In the genomic region with DNA sequence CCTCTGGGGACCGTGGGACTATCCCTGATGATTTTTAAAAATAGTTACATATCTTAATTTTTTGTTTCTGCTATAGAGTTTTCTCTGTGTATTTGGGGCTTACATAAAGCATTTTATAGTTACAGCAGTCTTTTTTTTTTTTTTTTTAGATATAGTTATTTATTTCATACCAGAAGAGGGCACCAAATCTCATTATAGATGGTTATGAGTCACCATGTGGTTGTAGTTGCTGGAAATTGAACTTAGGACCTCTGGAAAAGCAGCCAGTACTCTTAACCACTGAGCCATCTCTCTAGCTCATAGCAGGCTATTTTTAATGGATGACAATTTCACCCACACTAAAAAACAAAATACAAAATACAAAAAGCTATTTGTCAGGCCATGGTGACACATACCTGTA, we compare ENCODE assay signal across 19 mouse cellular contexts. TPM values are rescaled to one million over a fixed set of nuclear protein-coding genes. Genes with fewer than 3 reads are reported as not detected.
DNase-seq lines count a peak whose midpoint lies in the region; ATAC-seq and TF ChIP-seq lines count a peak whose summit lies in the region.
"Had no signal": no experiment of that assay in that cellular context is flagged by ENCODE, and none has a peak within 500 bp of the region (broad histone marks: within the 10 kb centered on the region; RNA-seq: fewer than 3 reads in every experiment).

No protein-coding gene starts in this region.

- ATAC-seq in heart, postnatal 0 days (ENCODE audit: insufficient read depth, low read depth), result no peak
- ATAC-seq in lung, embryonic 14.5 days (ENCODE audit: insufficient read depth), result no peak
- no peak for ATAC-seq in activated CD4-positive, CD25-positive, alpha-beta regulatory T cell, adult 4 months
- ATAC-seq: CD4-positive, CD25-positive, alpha-beta regulatory T cell, adult 4 months; forebrain, embryonic 15.5 days had no signal

- H3K27me3 ChIP-seq in heart, postnatal 0 days (ENCODE audit: control insufficient read depth, insufficient read depth, low read length), result no peaks in the 10 kb centered on the region
- no peaks in the 10 kb centered on the region for H3K27me3 ChIP-seq in lung, embryonic 14.5 days (ENCODE audit: insufficient read depth, low read length)
- peaks cover 4 to 6% of the 10 kb centered on the region in 2 experiments; a peak in 2 of 4 replicates for H3K27me3 ChIP-seq in MEL (ENCODE audit: control insufficient read depth in 1 of 2, insufficient read depth in 2 of 2, low read length in 2 of 2)
- H3K27me3 ChIP-seq: forebrain, embryonic 15.5 days; hindbrain, embryonic 15.5 days had no signal

- no peaks in the 10 kb centered on the region for H3K9me3 ChIP-seq in heart, postnatal 0 days (replicated peaks; ENCODE audit: control insufficient read depth, low read length)
- H3K9me3 ChIP-seq in lung, embryonic 14.5 days (ENCODE audit: low read depth, low read length), result no peaks in the 10 kb centered on the region
- H3K9me3 ChIP-seq in MEL (replicated peaks; ENCODE audit: insufficient read depth, low read length), result no peaks in the 10 kb centered on the region
- H3K9me3 ChIP-seq: forebrain, embryonic 15.5 days; hindbrain, embryonic 15.5 days had no signal

- no peak for DNase-seq in heart, postnatal 0 days (ENCODE audit: low spot score)
- no peak for DNase-seq in heart, adult 8-10 months (ENCODE audit: low spot score)
- peak; percentile 56 for DNase-seq in lung, embryonic 14.5 days
- no peak for DNase-seq in lung, adult 18-20 months
- peak; percentile 30 for DNase-seq in MEL (ENCODE audit: low read depth, low spot score)
- peak; percentile 42 for DNase-seq in naive thymus-derived CD4-positive, alpha-beta T cell, adult 2 months (ENCODE audit: low read depth)
- DNase-seq in frontal cortex, postnatal 25 days (ENCODE audit: low spot score in 2 of 2), result no peak
- DNase-seq: left cerebral cortex, postnatal 4 days; right cerebral cortex, postnatal 14 days had no signal

- H3K79me2 ChIP-seq in MEL (ENCODE audit: control insufficient read depth, insufficient read depth, low read length, poor library complexity), result no peaks in the 10 kb centered on the region

- no peak overlapping the region for H3K9ac ChIP-seq in heart, postnatal 0 days (replicated peaks; ENCODE audit: low read depth, low read length)
- H3K9ac ChIP-seq in lung, embryonic 14.5 days, result no peak overlapping the region
- H3K9ac ChIP-seq in MEL (ENCODE audit: control insufficient read depth, low read depth, low read length, poor library complexity, severe bottlenecking), result no peak overlapping the region
- H3K9ac ChIP-seq: forebrain, embryonic 15.5 days; hindbrain, embryonic 15.5 days; liver, embryonic 14.5 days had no signal

- no peak overlapping the region for H3K4me2 ChIP-seq in heart, postnatal 0 days (ENCODE audit: low read depth, low read length)
- H3K4me2 ChIP-seq in lung, embryonic 14.5 days, result no peak overlapping the region
- H3K4me2 ChIP-seq: forebrain, embryonic 15.5 days; hindbrain, embryonic 15.5 days; midbrain, embryonic 11.5 days had no signal

- no peak overlapping the region for H3K4me3 ChIP-seq in heart, postnatal 0 days (ENCODE audit: low read depth, low read length)
- H3K4me3 ChIP-seq in lung, embryonic 14.5 days (ENCODE audit: low read depth, low read length), result no peak overlapping the region
- no peak overlapping the region for H3K4me3 ChIP-seq in MEL (ENCODE audit: control insufficient read depth in 1 of 2, insufficient read depth in 1 of 2, low read depth in 2 of 2, low read length in 2 of 2)
- H3K4me3 ChIP-seq: forebrain, embryonic 15.5 days; hindbrain, embryonic 15.5 days had no signal

- no peaks in the 10 kb centered on the region for H3K36me3 ChIP-seq in heart, postnatal 0 days (replicated peaks; ENCODE audit: control insufficient read depth, insufficient read depth, low read length)
- no peaks in the 10 kb centered on the region for H3K36me3 ChIP-seq in lung, embryonic 14.5 days (ENCODE audit: insufficient read depth)
- no peaks in the 10 kb centered on the region for H3K36me3 ChIP-seq in MEL (ENCODE audit: control insufficient read depth in 1 of 2, insufficient read depth in 2 of 2, low read length in 2 of 2)
- H3K36me3 ChIP-seq: forebrain, embryonic 15.5 days; hindbrain, embryonic 15.5 days had no signal

- H3K4me1 ChIP-seq in heart, postnatal 0 days (ENCODE audit: control insufficient read depth, insufficient read depth), result no peaks in the 10 kb centered on the region
- no peaks in the 10 kb centered on the region for H3K4me1 ChIP-seq in lung, embryonic 14.5 days (ENCODE audit: insufficient read depth)
- no peaks in the 10 kb centered on the region for H3K4me1 ChIP-seq in MEL (ENCODE audit: control insufficient read depth in 1 of 2, insufficient read depth in 2 of 2, low read length in 2 of 2)
- H3K4me1 ChIP-seq: forebrain, embryonic 15.5 days; hindbrain, embryonic 15.5 days had no signal

- peak; percentile 46 for TF ChIP-seq RAD21 in MEL (IDR thresholded peaks at IDR 0.05; ENCODE audit: low read depth, low read length)

- WGBS in heart, postnatal 0 days, result 72% methylated on average over 1 of the region's 1 CpGs
- WGBS in lung, embryonic 14.5 days, result 83% methylated on average over 1 of the region's 1 CpGs

- peak; percentile 16; the same call in 1 of the 2 replicates for TF ChIP-seq CTCF in heart, postnatal 0 days (IDR thresholded peaks at IDR 0.05; ENCODE audit: low read depth)
- 0 out of 2 replicates have a peak, but pooled peaks have one; percentile 20 for TF ChIP-seq CTCF in lung, embryonic 14.5 days (IDR thresholded peaks at IDR 0.05; ENCODE audit: low read depth)
- peak in 1 of 3 experiments; percentile 35; a peak in 2 of 6 replicates for TF ChIP-seq CTCF in MEL (IDR thresholded peaks at IDR 0.05 in 2 of 3, conservative IDR thresholded peaks at IDR 0.05 in 1 of 3; ENCODE audit: control insufficient read depth in 1 of 3, insufficient read depth in 1 of 3, low read depth in 2 of 3, low read length in 3 of 3, poor library complexity in 1 of 3, severe bottlenecking in 1 of 3)

- H3K27ac ChIP-seq in heart, postnatal 0 days (ENCODE audit: low read depth), result no peak overlapping the region
- no peak overlapping the region for H3K27ac ChIP-seq in lung, embryonic 14.5 days (ENCODE audit: low read depth)
- H3K27ac ChIP-seq in MEL (ENCODE audit: control insufficient read depth, low read depth, low read length), result no peak overlapping the region
- H3K27ac ChIP-seq: forebrain, embryonic 15.5 days; hindbrain, embryonic 15.5 days; liver, embryonic 14.5 days had no signal

- no peak for TF ChIP-seq POLR2A in MEL (IDR thresholded peaks at IDR 0.05; ENCODE audit: control insufficient read depth in 1 of 2, insufficient read depth in 1 of 2, low read depth in 1 of 2, low read length in 2 of 2, poor library complexity in 1 of 2)

- TF ChIP-seq EP300 in heart, postnatal 0 days (IDR thresholded peaks at IDR 0.05; ENCODE audit: low read depth), result no peak
- no peak for TF ChIP-seq EP300 in MEL (IDR thresholded peaks at IDR 0.05; ENCODE audit: low read depth in 1 of 2, low read length in 2 of 2)

TF ChIP-seq in MEL, 35 proteins besides CTCF, POLR2A, EP300 and RAD21 (continues in another document):
- TF ChIP-seq MAX (IDR thresholded peaks at IDR 0.05; ENCODE audit: low read length) (no peak), SMC3 (IDR thresholded peaks at IDR 0.05; ENCODE audit: low read depth, low read length) (peak; percentile 46), ZKSCAN1 (IDR thresholded peaks at IDR 0.05; ENCODE audit: low read depth, low read length) (no peak)

RNA-seq across cellular contexts. Expression of a gene that starts 31.2 kb away (rescaled TPM):
- total RNA-seq in heart, postnatal 0 days (2014; rRNA removed; ENCODE audit: low replicate concordance), result 0.70 TPM in 1 of 2 replicates, not detected in the other
- polyA plus RNA-seq in heart, postnatal 0 days (2015; fragmentation: Nextera tagmentation; extraction: Ambion mirVana), result 0.12 and 0.19 TPM in 2 replicates
- under 1 TPM; 0.16 to 0.41 (median 0.27) TPM for total RNA-seq in heart, adult 8-10 months (2022)
- polyA plus RNA-seq in lung, embryonic 14.5 days (2014; fragmentation: Nextera tagmentation; extraction: Ambion mirVana), result 0.11 and 0.12 TPM in 2 replicates
- total RNA-seq in MEL (2012; rRNA removed), result 0.08 TPM in 1 of 2 replicates, not detected in the other
- under 1 TPM in 1 of 2 experiments, not detected in 1; 0.01 TPM for polyA plus RNA-seq in MEL (2012; ENCODE audit: insufficient read depth in 1 of 2, insufficient read length in 2 of 2, low read depth in 1 of 2, low replicate concordance in 2 of 2, missing spikeins in 1 of 2)
- not detected for polyA plus RNA-seq in activated CD4-positive, CD25-positive, alpha-beta regulatory T cell, adult 4 months (2017; shearing (Covaris generic))
- total RNA-seq: layer of hippocampus, postnatal 10 days had no signal
- polyA plus RNA-seq: CD4-positive, CD25-positive, alpha-beta regulatory T cell, adult 4 months; forebrain, embryonic 15.5 days; hindbrain, embryonic 15.5 days had no signal

RNA-seq across cellular contexts. Expression of a gene that starts 35.7 kb away (rescaled TPM):
- not detected in 2 replicates for total RNA-seq in heart, postnatal 0 days (2014; rRNA removed; ENCODE audit: low replicate concordance)
- not detected in 2 replicates for polyA plus RNA-seq in heart, postnatal 0 days (2015; fragmentation: Nextera tagmentation; extraction: Ambion mirVana)
- under 1 TPM in 1 of 4 experiments, not detected in 3; 0.09 TPM for total RNA-seq in heart, adult 8-10 months (2022)
- polyA plus RNA-seq in lung, embryonic 14.5 days (2014; fragmentation: Nextera tagmentation; extraction: Ambion mirVana), result not detected in 2 replicates
- total RNA-seq in MEL (2012; rRNA removed), result not detected in 2 replicates
- polyA plus RNA-seq in MEL (2012; ENCODE audit: insufficient read depth in 1 of 2, insufficient read length in 2 of 2, low read depth in 1 of 2, low replicate concordance in 2 of 2, missing spikeins in 1 of 2), result not detected
- polyA plus RNA-seq in activated CD4-positive, CD25-positive, alpha-beta regulatory T cell, adult 4 months (2017; shearing (Covaris generic)), result under 1 TPM in 1 of 2 experiments, not detected in 1; 0.08 TPM
- total RNA-seq: gastrocnemius, adult 8-10 months; heart, postnatal 25 days; layer of hippocampus, postnatal 10 days; left cerebral cortex, postnatal 4 days had no signal
- polyA plus RNA-seq: CD4-positive, CD25-positive, alpha-beta regulatory T cell, adult 4 months; forebrain, embryonic 15.5 days; hindbrain, embryonic 15.5 days; kidney, embryonic 16.5 days; midbrain, embryonic 11.5 days had no signal

RNA-seq across cellular contexts. Expression of a gene that starts 35.7 kb away (rescaled TPM):
- 0.38 and 1.9 TPM in 2 replicates for total RNA-seq in heart, postnatal 0 days (2014; rRNA removed; ENCODE audit: low replicate concordance)
- 0.53 and 0.58 TPM in 2 replicates for polyA plus RNA-seq in heart, postnatal 0 days (2015; fragmentation: Nextera tagmentation; extraction: Ambion mirVana)
- total RNA-seq in heart, adult 8-10 months (2022), result 10 to 100 TPM in 1 of 4 experiments, 1 to 10 TPM in 3; 2.2 to 26.5 (median 3.1) TPM
- polyA plus RNA-seq in lung, embryonic 14.5 days (2014; fragmentation: Nextera tagmentation; extraction: Ambion mirVana), result 0.74 and 1.4 TPM in 2 replicates
- total RNA-seq in MEL (2012; rRNA removed), result not detected in 2 replicates
- not detected for polyA plus RNA-seq in MEL (2012; ENCODE audit: insufficient read depth in 1 of 2, insufficient read length in 2 of 2, low read depth in 1 of 2, low replicate concordance in 2 of 2, missing spikeins in 1 of 2)
- under 1 TPM; 0.66 to 0.94 TPM for polyA plus RNA-seq in activated CD4-positive, CD25-positive, alpha-beta regulatory T cell, adult 4 months (2017; shearing (Covaris generic))

RNA-seq across cellular contexts. Expression of a gene that starts 56.0 kb away (rescaled TPM):
- total RNA-seq in heart, postnatal 0 days (2014; rRNA removed; ENCODE audit: low replicate concordance), result not detected in 2 replicates
- 0.25 TPM in 1 of 2 replicates, not detected in the other for polyA plus RNA-seq in heart, postnatal 0 days (2015; fragmentation: Nextera tagmentation; extraction: Ambion mirVana)
- under 1 TPM in 1 of 4 experiments, not detected in 3; 0.09 TPM for total RNA-seq in heart, adult 8-10 months (2022)
- polyA plus RNA-seq in lung, embryonic 14.5 days (2014; fragmentation: Nextera tagmentation; extraction: Ambion mirVana), result not detected in 2 replicates
- total RNA-seq in MEL (2012; rRNA removed), result not detected in 2 replicates
- polyA plus RNA-seq in MEL (2012; ENCODE audit: insufficient read depth in 1 of 2, insufficient read length in 2 of 2, low read depth in 1 of 2, low replicate concordance in 2 of 2, missing spikeins in 1 of 2), result not detected
- polyA plus RNA-seq in activated CD4-positive, CD25-positive, alpha-beta regulatory T cell, adult 4 months (2017; shearing (Covaris generic)), result under 1 TPM in 1 of 2 experiments, not detected in 1; 0.40 TPM
- total RNA-seq: heart, postnatal 25 days had no signal
- polyA plus RNA-seq: forebrain, embryonic 15.5 days; hindbrain, embryonic 15.5 days; kidney, embryonic 16.5 days; midbrain, embryonic 11.5 days had no signal

Comparison
In these comparisons a context has a peak if more than half of its experiments do, and no peak if none do; other contexts are left out.
1. DNase-seq: peak in lung, embryonic 14.5 days (single experiment), MEL (single experiment) and naive thymus-derived CD4-positive, alpha-beta T cell, adult 2 months (single experiment); none in heart, postnatal 0 days (single experiment), heart, adult 8-10 months (single experiment), lung, adult 18-20 months (0 of 2) and frontal cortex, postnatal 25 days (0 of 2).